Mouse (Mus musculus) olfactory bulb, adult 2 months (tissue): Measurements from ENCODE around the gene Kcnb1.

ENCODE experiments used
- CTCF ChIP-seq: fragments of 200-500 bp; IDR thresholded peaks from 2 replicates; pipeline ENCODE4 v1.5.1; 2012; ENCODE audit warnings: low read depth, mild to moderate bottlenecking, low read length, moderate library complexity; ENCODE audit not compliant: insufficient read depth
- POLR2A ChIP-seq: fragments of 200-500 bp; IDR thresholded peaks from 2 replicates; pipeline ENCODE4 v1.6.1; 2012; ENCODE audit warnings: mild to moderate bottlenecking, low read depth, low read length, moderate library complexity; ENCODE audit not compliant: insufficient read depth

- TF ChIP-seq CTCF (no peak), POLR2A (no peak)
Observed at GRCm38 (mm10) chr2:167193361-167193760, 3.4 kb upstream of the Kcnb1 start.
